Mouse (Mus musculus) liver, embryonic 16.5 days (tissue): ENCODE data around the gene Ccdc154. TPM values are rescaled to one million over a fixed set of nuclear protein-coding genes. Genes with fewer than 3 reads are reported as not detected.
A peak's percentile ranks its signal among the peaks of the same experiment; 100 is the strongest.

Source experiments
- ATAC-seq: fragments of 200-750 bp; cut with Nextera tagmentation; 2 replicates; pipeline ENCODE4 v1.8.0; 2017; ENCODE audit warnings: low read depth, mild to moderate bottlenecking, moderate number of reproducible peaks, moderate library complexity
- H3K27ac ChIP-seq: fragments of 300-500 bp; sonication (generic); 2 replicates; pipeline ENCODE4 v1.5.1; 2014; ENCODE audit warnings: mild to moderate bottlenecking, low read length
- H3K27me3 ChIP-seq: fragments of 300-500 bp; sonication (generic); 2 replicates; pipeline ENCODE4 v1.6.1; 2014; ENCODE audit warnings: low read depth, low read length, mixed read lengths; ENCODE audit not compliant: control insufficient read depth, insufficient read depth
- H3K36me3 ChIP-seq: fragments of 300-500 bp; sonication (generic); 2 replicates; pipeline ENCODE4 v1.6.1; 2014; ENCODE audit warnings: mild to moderate bottlenecking; ENCODE audit not compliant: control insufficient read depth, insufficient read depth
- H3K4me1 ChIP-seq: fragments of 300-500 bp; sonication (generic); 2 replicates; pipeline ENCODE4 v1.6.1; 2014; ENCODE audit warnings: low read depth, low read length, mixed read lengths; ENCODE audit not compliant: control insufficient read depth
- H3K4me2 ChIP-seq: fragments of 300-500 bp; sonication (generic); 2 replicates; pipeline ENCODE4 v1.6.1; 2014; ENCODE audit warnings: low read depth, low read length, mixed read lengths
- H3K4me3 ChIP-seq: fragments of 300-500 bp; sonication (generic); 2 replicates; pipeline ENCODE4 v1.5.1; 2014; ENCODE audit warnings: low read depth, mild to moderate bottlenecking, low read length
- H3K9ac ChIP-seq: fragments of 300-500 bp; sonication (generic); 2 replicates; pipeline ENCODE4 v1.6.1; 2014; ENCODE audit warnings: low read depth, low read length
- H3K9me3 ChIP-seq: fragments of 300-500 bp; sonication (generic); replicated peaks from 2 replicates; pipeline ENCODE4 v1.6.1; 2016; ENCODE audit warnings: low read length; ENCODE audit not compliant: control insufficient read depth
- WGBS: fragments of 180-500 bp; shearing (Covaris S2); extraction: QIAGEN DNeasy Blood & Tissue Kit; methylation state at CpG from one replicate; pipeline ENCODE4 v1.1.7; 2014; ENCODE audit not compliant: insufficient replicate concordance; 5-methylcytosine and 5-hydroxymethylcytosine counted together
- polyA plus RNA-seq: library from polyadenylated mRNA; unstranded; fragments of >200 nt; fragmentation: Nextera tagmentation; extraction: Ambion mirVana; gene quantifications from 2 replicates; pipeline ENCODE4 v1.2.1, GENCODE M21; 2015

Gene Ccdc154
- polyA plus RNA-seq, 1 experiment from 2014 or later: 0.04 TPM

GRCm38 (mm10) chr17:25127681-25128080 lies 34.6 kb upstream of the Ccdc154 start:
- Histone ChIP-seq H3K4me3 (no peak overlapping the region; the same call in none of the 2 replicates), H3K4me1 (peaks cover 33% of the 10 kb centered on the region), H3K27me3 (no peaks in the 10 kb centered on the region), H3K9ac (peak overlapping the region; percentile 34), H3K36me3 (no peaks in the 10 kb centered on the region), H3K27ac (peak overlapping the region; percentile 91), H3K9me3 (no peaks in the 10 kb centered on the region), H3K4me2 (peak overlapping the region; percentile 44)
- WGBS: 28% methylated on average over 9 of the region's 9 CpGs
- peak; percentile 54 for ATAC-seq

DNA sequence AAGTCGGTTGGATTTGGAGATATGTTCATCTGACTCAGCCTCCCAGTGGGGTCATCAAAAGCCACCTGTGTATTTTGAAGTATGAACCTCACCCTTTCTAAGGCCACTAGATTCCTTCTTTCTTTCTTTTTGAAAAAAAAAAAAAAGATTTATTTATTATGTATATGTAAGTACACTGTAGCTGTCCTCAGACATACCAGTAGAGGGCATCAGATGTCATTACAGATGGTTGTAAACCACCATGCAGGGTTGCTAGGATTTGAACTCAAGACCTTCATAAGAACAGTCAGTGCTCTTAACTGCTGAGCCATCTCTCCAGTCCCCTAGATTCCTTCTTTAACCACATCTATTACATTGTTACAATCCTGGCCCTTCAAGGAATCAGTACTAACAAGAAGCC lies 32.2 kb upstream of the Ccdc154 start:
- Histone ChIP-seq H3K9me3 (no peaks in the 10 kb centered on the region), H3K4me2 (no peak overlapping the region), H3K36me3 (no peaks in the 10 kb centered on the region), H3K4me1 (peaks cover 44% of the 10 kb centered on the region), H3K9ac (no peak overlapping the region), H3K27ac (no peak overlapping the region), H3K4me3 (no peak overlapping the region), H3K27me3 (no peaks in the 10 kb centered on the region)
- no peak for ATAC-seq
- WGBS: 88% methylated on average over 1 of the region's 1 CpGs

DNA sequence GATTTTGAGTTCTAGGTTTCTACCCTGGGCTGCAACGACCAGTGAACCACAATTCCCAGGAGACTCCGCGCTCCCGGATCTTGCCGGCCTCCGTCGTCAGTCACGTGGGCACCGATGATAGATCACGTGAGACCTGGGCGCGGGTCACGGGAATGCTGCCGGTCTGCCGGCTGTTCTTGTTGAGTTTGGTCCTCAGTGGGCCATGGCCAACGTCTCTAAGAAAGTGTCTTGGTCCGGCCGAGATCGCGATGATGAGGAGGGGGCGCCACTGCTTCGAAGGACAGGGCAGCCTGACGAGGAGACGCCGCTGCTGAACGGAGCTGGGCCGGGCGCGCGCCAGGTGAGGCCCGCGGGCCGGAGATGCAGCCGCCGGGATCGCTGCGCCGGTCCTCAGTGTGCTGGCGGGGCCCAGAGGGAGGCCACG lies 29.0 kb upstream of the Ccdc154 start, which contains the start of gene Clcn7:
Gene Clcn7, plus strand, starts transcription at position 117 of the 424 bp plus-strand sequence.
- Histone ChIP-seq H3K9ac (peak within 1 kb of the TSS; percentile 83), H3K4me3 (peak within 1 kb of the TSS; percentile 84), H3K4me1 (peaks cover 15% of the 10 kb centered on the region), H3K27me3 (no peaks in the 10 kb centered on the region), H3K4me2 (peak within 1 kb of the TSS; percentile 68), H3K9me3 (no peaks in the 10 kb centered on the region), H3K36me3 (no peaks in the 10 kb centered on the region), H3K27ac (peak within 1 kb of the TSS; percentile 32; the same call in 1 of the 2 replicates)
- under 1% methylated on average over 40 of the region's 40 CpGs for WGBS
- ATAC-seq: peak; percentile 91

- H3K36me3 ChIP-seq: no peaks in the 10 kb centered on the region
- no peaks in the 10 kb centered on the region for H3K9me3 ChIP-seq
- WGBS: 78% methylated on average over 6 of the region's 6 CpGs
- H3K9ac ChIP-seq: no peak overlapping the region
- H3K27me3 ChIP-seq: no peaks in the 10 kb centered on the region
- H3K4me1 ChIP-seq: peaks cover 15% of the 10 kb centered on the region
- no peak for ATAC-seq
- H3K27ac ChIP-seq: no peak overlapping the region
- no peak overlapping the region for H3K4me2 ChIP-seq
- H3K4me3 ChIP-seq: no peak overlapping the region
Observed at GRCm38 (mm10) chr17:25135622-25136021, 26.6 kb upstream of the Ccdc154 start.

- Histone ChIP-seq H3K4me1 (peaks cover 10% of the 10 kb centered on the region), H3K9ac (no peak overlapping the region), H3K4me3 (no peak overlapping the region), H3K27me3 (no peaks in the 10 kb centered on the region), H3K36me3 (no peaks in the 10 kb centered on the region), H3K9me3 (no peaks in the 10 kb centered on the region), H3K27ac (no peak overlapping the region), H3K4me2 (no peak overlapping the region)
- WGBS: 75% methylated on average over 1 of the region's 1 CpGs
- no peak for ATAC-seq
Observed at GRCm38 (mm10) chr17:25138803-25139202, 23.5 kb upstream of the Ccdc154 start.

DNA sequence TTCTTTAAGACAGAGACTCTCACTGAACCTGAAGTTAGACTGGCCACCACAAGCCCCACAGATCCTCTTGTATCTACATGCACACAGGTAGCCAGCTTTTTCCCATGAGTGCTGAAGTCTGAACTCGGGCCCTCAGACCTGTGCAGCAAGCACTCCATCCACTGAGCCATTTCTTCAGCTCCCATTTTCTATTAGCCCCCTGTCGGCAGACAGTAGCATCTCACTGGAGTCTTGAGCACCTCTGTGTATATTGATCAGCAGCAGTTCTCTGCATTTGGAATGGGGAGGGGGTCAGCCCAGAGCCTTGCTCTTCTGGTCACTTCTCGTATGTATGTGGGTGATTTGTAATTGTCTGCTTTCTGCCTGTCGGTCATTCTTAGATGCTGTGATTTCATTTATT lies 22.3 kb upstream of the Ccdc154 start:
- Histone ChIP-seq H3K4me1 (no peaks in the 10 kb centered on the region; the same call in 1 of the 2 replicates), H3K27me3 (no peaks in the 10 kb centered on the region), H3K27ac (no peak overlapping the region), H3K4me3 (no peak overlapping the region), H3K4me2 (no peak overlapping the region), H3K36me3 (no peaks in the 10 kb centered on the region), H3K9ac (no peak overlapping the region), H3K9me3 (no peaks in the 10 kb centered on the region)
- WGBS: 59% methylated on average over 4 of the region's 4 CpGs
- ATAC-seq: no peak

DNA sequence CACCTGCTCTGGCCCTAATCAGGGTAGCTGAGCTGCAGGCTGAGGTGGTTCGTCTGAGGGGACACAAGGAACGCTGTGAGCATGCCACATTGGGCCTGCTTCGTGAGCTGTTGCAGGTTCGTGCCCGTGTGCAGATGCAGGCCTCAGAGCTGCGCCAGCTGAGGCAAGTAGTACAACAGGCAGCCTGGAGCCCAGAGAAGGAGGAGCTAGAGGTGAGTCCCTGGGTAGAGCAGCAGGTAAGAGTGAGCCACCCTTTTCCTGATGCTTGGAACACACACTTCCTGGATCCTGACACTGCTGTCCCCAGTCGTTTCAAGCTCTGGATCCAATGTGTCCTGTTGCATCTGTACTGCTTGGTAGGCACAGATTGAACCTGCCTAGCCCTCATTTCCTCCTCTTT lies 1.1 kb downstream of the Ccdc154 start:
- no peak for ATAC-seq
- H3K4me3 ChIP-seq: no peak overlapping the region
- no peaks in the 10 kb centered on the region for H3K9me3 ChIP-seq
- no peaks in the 10 kb centered on the region for H3K27me3 ChIP-seq
- H3K9ac ChIP-seq: no peak overlapping the region
- WGBS: 70% methylated on average over 7 of the region's 7 CpGs
- no peak overlapping the region for H3K27ac ChIP-seq
- H3K36me3 ChIP-seq: peaks cover 16% of the 10 kb centered on the region
- no peak overlapping the region for H3K4me2 ChIP-seq
- H3K4me1 ChIP-seq: no peaks in the 10 kb centered on the region

DNA sequence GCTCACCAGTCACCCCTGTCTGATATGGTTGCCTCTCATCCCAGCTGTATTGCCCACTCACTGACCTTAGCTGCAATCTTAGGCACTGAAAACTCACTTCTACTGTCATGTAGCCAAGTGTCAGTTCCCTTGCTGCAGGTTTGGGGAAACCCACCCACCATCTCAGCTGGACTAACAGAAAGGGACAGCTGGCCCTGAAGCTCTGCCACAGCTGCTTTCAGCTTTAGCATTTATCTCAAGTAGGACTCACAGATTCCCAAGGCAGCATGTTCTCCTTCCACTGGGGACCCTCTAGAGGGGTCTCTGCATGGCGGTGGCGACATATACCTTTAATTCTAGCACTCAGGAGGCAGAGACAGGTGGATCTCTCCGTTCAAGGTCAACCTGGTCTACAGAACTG lies 2.5 kb downstream of the Ccdc154 start:
- no peaks in the 10 kb centered on the region for H3K4me1 ChIP-seq
- WGBS: 72% methylated on average over 3 of the region's 3 CpGs
- no peak for ATAC-seq

DNA sequence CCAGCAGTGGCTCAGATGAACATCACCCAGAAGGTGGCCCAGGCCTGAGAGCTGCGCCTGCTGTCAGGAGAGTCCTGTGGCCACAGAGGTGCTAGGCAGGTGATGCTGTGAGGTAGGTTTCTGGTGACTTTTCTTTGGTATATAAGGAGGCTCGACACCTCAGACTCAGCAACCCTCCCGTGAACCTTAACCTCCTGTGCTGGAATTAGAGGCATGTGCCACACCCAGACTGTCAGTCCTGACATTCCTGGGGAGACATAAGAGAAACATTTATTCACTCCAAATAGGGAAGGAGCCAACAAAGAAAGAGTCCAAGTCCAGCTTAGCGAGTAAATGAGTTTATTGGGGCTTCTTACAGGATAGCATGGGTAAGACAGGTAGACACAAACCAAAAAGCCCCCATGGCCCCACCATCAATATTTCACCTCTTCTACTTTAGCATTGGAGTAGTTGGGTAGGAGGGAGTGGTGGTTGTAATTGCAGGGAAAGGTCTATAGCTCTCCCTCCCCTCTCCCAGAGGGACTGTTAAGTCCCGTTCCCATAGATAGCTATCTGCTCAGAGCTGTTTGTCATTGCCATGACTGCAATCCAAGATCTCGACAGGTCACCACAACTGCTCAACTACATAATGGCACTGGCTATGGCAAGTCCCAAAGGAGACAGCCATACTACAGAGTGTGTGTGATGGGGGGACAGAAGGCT lies 3.9 kb downstream of the Ccdc154 start:
- ATAC-seq: no peak
- Histone ChIP-seq H3K9me3 (no peaks in the 10 kb centered on the region), H3K4me3 (no peak overlapping the region), H3K9ac (no peak overlapping the region), H3K27ac (no peak overlapping the region), H3K36me3 (peaks cover 2% of the 10 kb centered on the region; the same call in 1 of the 2 replicates), H3K27me3 (no peaks in the 10 kb centered on the region), H3K4me2 (no peak overlapping the region), H3K4me1 (no peaks in the 10 kb centered on the region)
- WGBS: 51% methylated on average over 6 of the region's 6 CpGs

More for the DNA sequence above, 2.5 kb downstream of the Ccdc154 start:
- H3K27me3 ChIP-seq: no peaks in the 10 kb centered on the region
- H3K4me3 ChIP-seq: no peak overlapping the region
- peaks cover 13% of the 10 kb centered on the region for H3K36me3 ChIP-seq
- no peak overlapping the region for H3K27ac ChIP-seq
- H3K9me3 ChIP-seq: no peaks in the 10 kb centered on the region
- H3K4me2 ChIP-seq: no peak overlapping the region
- no peak overlapping the region for H3K9ac ChIP-seq
